Mouse (Mus musculus): ENCODE results near the gene Olfr573-ps1.

DNA sequence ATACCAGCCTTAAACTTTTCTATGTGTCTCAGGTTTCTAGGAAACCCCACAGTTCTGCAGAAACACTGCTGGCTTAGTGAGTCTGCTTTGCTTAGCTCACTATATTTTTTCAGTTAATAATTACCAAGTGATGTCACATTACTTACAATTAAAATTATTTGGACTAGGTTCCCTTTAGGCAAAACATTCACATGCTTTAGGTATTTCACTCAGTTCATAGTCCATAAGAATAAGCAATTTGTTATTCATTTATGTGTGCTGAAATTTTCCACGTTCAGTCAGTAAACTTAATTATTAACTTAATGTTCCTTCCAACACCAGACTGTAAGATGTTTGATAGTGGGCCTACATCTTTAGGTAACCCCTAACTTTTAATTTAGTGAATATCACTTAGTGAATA lies 8.4 kb upstream of the Olfr573-ps1 start:
- TF ChIP-seq CTCF (IDR thresholded peaks at IDR 0.05; ENCODE audit: insufficient read depth, low read length) (no peak), POLR2A (IDR thresholded peaks at IDR 0.05; ENCODE audit: borderline replicate concordance, extremely low read depth, low read depth, low read length) (no peak)

All from lung, adult 2 months (tissue).